Mouse (Mus musculus) small intestine, adult 2 months (tissue): ENCODE data around the gene Chn2. TPM values are rescaled to one million over a fixed set of nuclear protein-coding genes. Genes with fewer than 3 reads are reported as not detected.

Source experiments
- H3K27ac ChIP-seq: fragments of 200-500 bp; 2 replicates; pipeline ENCODE4 v1.5.1; 2012; ENCODE audit warnings: low read depth, low read length, control low read depth, inconsistent platforms; ENCODE audit not compliant: insufficient read depth
- H3K27me3 ChIP-seq: fragments of 200-500 bp; 2 replicates; pipeline ENCODE4 v1.6.1; 2012; ENCODE audit warnings: mild to moderate bottlenecking, moderate library complexity, low read length, inconsistent platforms; ENCODE audit not compliant: control insufficient read depth, insufficient read depth
- H3K36me3 ChIP-seq: fragments of 200-500 bp; 2 replicates; pipeline ENCODE4 v1.6.1; 2012; ENCODE audit warnings: mild to moderate bottlenecking, low read length, control low read depth, inconsistent platforms; ENCODE audit not compliant: control insufficient read depth, insufficient read depth
- H3K4me1 ChIP-seq: fragments of 200-500 bp; 2 replicates; pipeline ENCODE4 v1.6.1; 2012; ENCODE audit warnings: low read length, inconsistent platforms, mixed read lengths; ENCODE audit not compliant: control insufficient read depth, insufficient read depth, insufficient read length
- H3K4me3 ChIP-seq: fragments of 200-500 bp; 2 replicates; pipeline ENCODE4 v1.5.1; 2012; ENCODE audit warnings: low read depth, mild to moderate bottlenecking, control low read depth, inconsistent platforms, low read length, moderate library complexity
- CTCF ChIP-seq: fragments of 200-500 bp; IDR thresholded peaks from 2 replicates; pipeline ENCODE4 v1.5.1; 2012; ENCODE audit warnings: low read depth, mild to moderate bottlenecking, control low read depth, inconsistent platforms, low read length, moderate library complexity, mixed read lengths; ENCODE audit not compliant: insufficient replicate concordance, insufficient read length; ENCODE audit errors: extremely low read depth
- POLR2A ChIP-seq: fragments of 200-500 bp; IDR thresholded peaks from 2 replicates; pipeline ENCODE4 v1.6.1; 2012; ENCODE audit warnings: low read depth, mild to moderate bottlenecking, control low read depth, inconsistent platforms, low read length, moderate library complexity
- WGBS: fragments of 180-500 bp; shearing (Covaris S2); methylation state at CpG from one replicate; pipeline ENCODE4 v1.1.7; 2018; 5-methylcytosine and 5-hydroxymethylcytosine counted together
- polyA plus RNA-seq: library from polyadenylated mRNA; depleted of rRNA; stranded (reverse); fragments of >200 nt; gene quantifications from 2 replicates; pipeline ENCODE4 v1.2.3, GENCODE M21; 2012

Chn2 gene
- polyA plus RNA-seq, 1 experiment: 53.5 TPM

GRCm38 (mm10) chr6:54126225-54126992, 87.1 kb downstream of the Chn2 start:
- WGBS: 80% methylated on average over 9 of the region's 9 CpGs
- H3K27me3 ChIP-seq: no peaks in the 10 kb centered on the region
- TF ChIP-seq POLR2A: no peak
- no peak for TF ChIP-seq CTCF
- no peak overlapping the region for H3K4me3 ChIP-seq
- no peak overlapping the region for H3K27ac ChIP-seq
- no peaks in the 10 kb centered on the region for H3K36me3 ChIP-seq
- peaks cover 11% of the 10 kb centered on the region; the same call in 1 of the 2 replicates for H3K4me1 ChIP-seq

- H3K27ac ChIP-seq: no peak overlapping the region
- TF ChIP-seq CTCF (no peak), POLR2A (no peak)
- no peaks in the 10 kb centered on the region for H3K27me3 ChIP-seq
- no peaks in the 10 kb centered on the region for H3K36me3 ChIP-seq
- WGBS: 80% methylated on average over 11 of the region's 11 CpGs
- peaks cover 11% of the 10 kb centered on the region; the same call in 1 of the 2 replicates for H3K4me1 ChIP-seq
- H3K4me3 ChIP-seq: no peak overlapping the region
These were observed 87.8 kb downstream of the Chn2 start for GRCm38 (mm10) chr6:54126993-54127697.

GRCm38 (mm10) chr6:54128702-54129101, 89.3 kb downstream of the Chn2 start:
- Histone ChIP-seq H3K27ac (no peak overlapping the region), H3K27me3 (no peaks in the 10 kb centered on the region), H3K4me3 (no peak overlapping the region), H3K36me3 (no peaks in the 10 kb centered on the region), H3K4me1 (peaks cover 11% of the 10 kb centered on the region; the same call in 1 of the 2 replicates)
- WGBS: 92% methylated on average over 1 of the region's 1 CpGs
- TF ChIP-seq POLR2A: no peak
- TF ChIP-seq CTCF: no peak

GRCm38 (mm10) chr6:54129570-54129969, 90.2 kb downstream of the Chn2 start:
- H3K4me1 ChIP-seq: peaks cover 9% of the 10 kb centered on the region; the same call in 1 of the 2 replicates
- H3K36me3 ChIP-seq: no peaks in the 10 kb centered on the region
- 84% methylated on average over 2 of the region's 2 CpGs for WGBS
- no peaks in the 10 kb centered on the region for H3K27me3 ChIP-seq
- H3K27ac ChIP-seq: no peak overlapping the region
- TF ChIP-seq POLR2A (no peak), CTCF (no peak)
- H3K4me3 ChIP-seq: no peak overlapping the region

GRCm38 (mm10) chr6:54130881-54131280, 91.5 kb downstream of the Chn2 start:
- H3K4me1 ChIP-seq: peaks cover 3% of the 10 kb centered on the region; the same call in 1 of the 2 replicates
- H3K27ac ChIP-seq: no peak overlapping the region
- TF ChIP-seq POLR2A: no peak
- TF ChIP-seq CTCF: no peak
- 91% methylated on average over 3 of the region's 3 CpGs for WGBS
- H3K27me3 ChIP-seq: no peaks in the 10 kb centered on the region
- H3K36me3 ChIP-seq: no peaks in the 10 kb centered on the region
- no peak overlapping the region for H3K4me3 ChIP-seq

GRCm38 (mm10) chr6:54132576-54132975, 93.2 kb downstream of the Chn2 start:
- H3K4me3 ChIP-seq: no peak overlapping the region
- H3K27ac ChIP-seq: no peak overlapping the region
- no peaks in the 10 kb centered on the region for H3K27me3 ChIP-seq
- H3K4me1 ChIP-seq: no peaks in the 10 kb centered on the region
- no peak for TF ChIP-seq CTCF
- no peak for TF ChIP-seq POLR2A
- H3K36me3 ChIP-seq: no peaks in the 10 kb centered on the region
- WGBS: 90% methylated on average over 1 of the region's 1 CpGs

- WGBS: 91% methylated on average over 5 of the region's 5 CpGs
- H3K4me3 ChIP-seq: no peak overlapping the region
- H3K36me3 ChIP-seq: no peaks in the 10 kb centered on the region
- H3K4me1 ChIP-seq: no peaks in the 10 kb centered on the region
- H3K27ac ChIP-seq: no peak overlapping the region
- no peaks in the 10 kb centered on the region for H3K27me3 ChIP-seq
- TF ChIP-seq CTCF: no peak
- TF ChIP-seq POLR2A: no peak
These were observed 93.9 kb downstream of the Chn2 start for GRCm38 (mm10) chr6:54133231-54133630.
